In genomic region chr4:150012322-150012723, GRCm38 (mm10) we compare ENCODE assay signal across 18 mouse cellular contexts. TPM values are rescaled to one million over a fixed set of nuclear protein-coding genes. Genes with fewer than 3 reads are reported as not detected.
DNase-seq lines count a peak whose midpoint lies in the region; ATAC-seq and TF ChIP-seq lines count a peak whose summit lies in the region.
"Had no signal": no experiment of that assay in that cellular context is flagged by ENCODE, and none has a peak within 500 bp of the region (broad histone marks: within the 10 kb centered on the region; RNA-seq: fewer than 3 reads in every experiment).

No protein-coding gene starts in this region.

- H3K27ac ChIP-seq in heart, postnatal 0 days (ENCODE audit: low read depth) = peak overlapping the region; percentile 48
- H3K27ac ChIP-seq in heart, embryonic 12.5 days (ENCODE audit: poor library complexity, severe bottlenecking) = no peak overlapping the region
- peak overlapping the region; percentile 66 for H3K27ac ChIP-seq in liver, embryonic 16.5 days (ENCODE audit: low read length)
- H3K27ac ChIP-seq in midbrain, embryonic 11.5 days (ENCODE audit: low read depth, low read length) = no peak overlapping the region
- H3K27ac ChIP-seq: forebrain, embryonic 15.5 days; hindbrain, embryonic 13.5 days; midbrain, embryonic 10.5 days; neural tube, embryonic 12.5 days had no signal

- 59% methylated on average over 4 of the region's 4 CpGs for WGBS in heart, postnatal 0 days
- WGBS in heart, embryonic 12.5 days = 62% methylated on average over 4 of the region's 4 CpGs
- WGBS in liver, embryonic 16.5 days (ENCODE audit: insufficient replicate concordance) = 37% methylated on average over 4 of the region's 4 CpGs
- WGBS in midbrain, embryonic 11.5 days = 84% methylated on average over 4 of the region's 4 CpGs

- no peaks in the 10 kb centered on the region for H3K9me3 ChIP-seq in heart, postnatal 0 days (replicated peaks; ENCODE audit: control insufficient read depth, low read length)
- H3K9me3 ChIP-seq in heart, embryonic 12.5 days (replicated peaks) = no peaks in the 10 kb centered on the region
- H3K9me3 ChIP-seq in liver, embryonic 16.5 days (replicated peaks; ENCODE audit: control insufficient read depth, low read length) = no peaks in the 10 kb centered on the region
- H3K9me3 ChIP-seq in midbrain, embryonic 11.5 days (ENCODE audit: control insufficient read depth, low read length) = no peaks in the 10 kb centered on the region
- H3K9me3 ChIP-seq: forebrain, embryonic 15.5 days; hindbrain, embryonic 13.5 days; midbrain, embryonic 10.5 days; neural tube, embryonic 12.5 days had no signal

- no peak for DNase-seq in heart, postnatal 0 days (ENCODE audit: low spot score)
- peak; percentile 34 for DNase-seq in thymus, postnatal 4 days
- DNase-seq in thymus, adult 18-20 months = no peak
- no peak for DNase-seq in midbrain, embryonic 11.5 days (ENCODE audit: low spot score, missing footprints)
- DNase-seq in urinary bladder, postnatal 25 days (ENCODE audit: low spot score) = no peak
- DNase-seq: adrenal gland, adult 2 months; cerebellum, postnatal 25 days; gastrocnemius, postnatal 36 days; kidney, adult 8-10 months; retina, postnatal 1 day; thymus, postnatal 25 days had no signal

- no peaks in the 10 kb centered on the region for H3K36me3 ChIP-seq in heart, postnatal 0 days (replicated peaks; ENCODE audit: control insufficient read depth, insufficient read depth, low read length)
- H3K36me3 ChIP-seq in heart, embryonic 12.5 days = no peaks in the 10 kb centered on the region
- no peaks in the 10 kb centered on the region for H3K36me3 ChIP-seq in liver, embryonic 16.5 days (ENCODE audit: control insufficient read depth, insufficient read depth)
- no peaks in the 10 kb centered on the region for H3K36me3 ChIP-seq in midbrain, embryonic 11.5 days (ENCODE audit: control insufficient read depth, insufficient read depth, low read length)
- H3K36me3 ChIP-seq: forebrain, embryonic 15.5 days; hindbrain, embryonic 13.5 days; midbrain, embryonic 10.5 days; neural tube, embryonic 12.5 days had no signal

- H3K4me1 ChIP-seq in heart, postnatal 0 days (ENCODE audit: control insufficient read depth, insufficient read depth) = peaks cover 26% of the 10 kb centered on the region
- peaks cover 25% of the 10 kb centered on the region for H3K4me1 ChIP-seq in heart, embryonic 12.5 days (replicated peaks)
- peaks cover 21% of the 10 kb centered on the region for H3K4me1 ChIP-seq in liver, embryonic 16.5 days (ENCODE audit: control insufficient read depth, low read depth, low read length)
- peaks cover 3% of the 10 kb centered on the region; the same call in 1 of the 2 replicates for H3K4me1 ChIP-seq in midbrain, embryonic 11.5 days (ENCODE audit: control insufficient read depth, insufficient read depth, low read length)

- no peak overlapping the region for H3K4me3 ChIP-seq in heart, postnatal 0 days (ENCODE audit: low read depth, low read length)
- no peak overlapping the region for H3K4me3 ChIP-seq in heart, embryonic 12.5 days
- no peak overlapping the region for H3K4me3 ChIP-seq in liver, embryonic 16.5 days (ENCODE audit: low read depth, low read length)
- no peak overlapping the region for H3K4me3 ChIP-seq in midbrain, embryonic 11.5 days (ENCODE audit: low read depth, low read length)
- H3K4me3 ChIP-seq: forebrain, embryonic 15.5 days; hindbrain, embryonic 13.5 days; midbrain, embryonic 10.5 days; neural tube, embryonic 12.5 days had no signal

- ATAC-seq in heart, postnatal 0 days (ENCODE audit: insufficient read depth, low read depth) = no peak
- no peak for ATAC-seq in heart, embryonic 12.5 days (ENCODE audit: insufficient number of reproducible peaks, low FRiP score)
- no peak for ATAC-seq in liver, embryonic 16.5 days (ENCODE audit: low read depth)
- no peak for ATAC-seq in midbrain, embryonic 11.5 days (ENCODE audit: low FRiP score)
- ATAC-seq: forebrain, embryonic 15.5 days; Patski had no signal

- H3K9ac ChIP-seq in heart, postnatal 0 days (replicated peaks; ENCODE audit: low read depth, low read length) = no peak overlapping the region
- no peak overlapping the region for H3K9ac ChIP-seq in heart, embryonic 12.5 days
- no peak overlapping the region for H3K9ac ChIP-seq in liver, embryonic 16.5 days (ENCODE audit: low read depth, low read length)
- no peak overlapping the region for H3K9ac ChIP-seq in midbrain, embryonic 11.5 days (ENCODE audit: low read length)
- H3K9ac ChIP-seq: forebrain, embryonic 15.5 days; hindbrain, embryonic 13.5 days; neural tube, embryonic 12.5 days had no signal

- no peak for TF ChIP-seq CTCF in heart, postnatal 0 days (IDR thresholded peaks at IDR 0.05; ENCODE audit: low read depth)

- H3K27me3 ChIP-seq in heart, postnatal 0 days (ENCODE audit: control insufficient read depth, insufficient read depth, low read length) = 0 out of 2 replicates have a peak, but pooled peaks cover 3% of the 10 kb centered on the region
- H3K27me3 ChIP-seq in heart, embryonic 12.5 days (replicated peaks) = no peaks in the 10 kb centered on the region; the same call in 1 of the 2 replicates
- no peaks in the 10 kb centered on the region for H3K27me3 ChIP-seq in liver, embryonic 16.5 days (ENCODE audit: control insufficient read depth, insufficient read depth, low read depth, low read length)
- no peaks in the 10 kb centered on the region; the same call in 1 of the 2 replicates for H3K27me3 ChIP-seq in midbrain, embryonic 11.5 days (ENCODE audit: control insufficient read depth, insufficient read depth, low read length)
- H3K27me3 ChIP-seq: forebrain, embryonic 15.5 days; hindbrain, embryonic 13.5 days; Patski had no signal

- H3K4me2 ChIP-seq in heart, postnatal 0 days (ENCODE audit: low read depth, low read length) = no peak overlapping the region
- H3K4me2 ChIP-seq in heart, embryonic 12.5 days = no peak overlapping the region
- no peak overlapping the region for H3K4me2 ChIP-seq in liver, embryonic 16.5 days (ENCODE audit: low read depth, low read length)
- H3K4me2 ChIP-seq in midbrain, embryonic 11.5 days = no peak overlapping the region
- H3K4me2 ChIP-seq: forebrain, embryonic 15.5 days; hindbrain, embryonic 13.5 days; neural tube, embryonic 12.5 days had no signal

- no peak for TF ChIP-seq EP300 in heart, postnatal 0 days (IDR thresholded peaks at IDR 0.05; ENCODE audit: low read depth)

RNA-seq across cellular contexts. Expression of gene H6pd, which starts 3.5 kb away (rescaled TPM):
- total RNA-seq in heart, postnatal 0 days (2014; rRNA removed; ENCODE audit: low replicate concordance) = 25.7 and 35.2 TPM in 2 replicates
- polyA plus RNA-seq in heart, postnatal 0 days (2015; fragmentation: Nextera tagmentation; extraction: Ambion mirVana) = 7.1 and 7.3 TPM in 2 replicates
- polyA plus RNA-seq in heart, embryonic 12.5 days (2016; fragmentation: Nextera tagmentation; extraction: Ambion mirVana) = 11.4 and 12.7 TPM in 2 replicates
- 24.2 and 33.7 TPM in 2 replicates for polyA plus RNA-seq in liver, embryonic 16.5 days (2015; fragmentation: Nextera tagmentation; extraction: Ambion mirVana)
- polyA plus RNA-seq in midbrain, embryonic 11.5 days (2014; fragmentation: Nextera tagmentation; extraction: Ambion mirVana) = 1.7 and 2.4 TPM in 2 replicates

RNA-seq across cellular contexts. Expression of gene Spsb1, which starts 57.5 kb away (rescaled TPM):
- 13.2 and 19.3 TPM in 2 replicates for total RNA-seq in heart, postnatal 0 days (2014; rRNA removed; ENCODE audit: low replicate concordance)
- 14.4 and 15.2 TPM in 2 replicates for polyA plus RNA-seq in heart, postnatal 0 days (2015; fragmentation: Nextera tagmentation; extraction: Ambion mirVana)
- 5.4 and 5.7 TPM in 2 replicates for polyA plus RNA-seq in heart, embryonic 12.5 days (2016; fragmentation: Nextera tagmentation; extraction: Ambion mirVana)
- 0.82 and 0.89 TPM in 2 replicates for polyA plus RNA-seq in liver, embryonic 16.5 days (2015; fragmentation: Nextera tagmentation; extraction: Ambion mirVana)
- 6.3 and 7.5 TPM in 2 replicates for polyA plus RNA-seq in midbrain, embryonic 11.5 days (2014; fragmentation: Nextera tagmentation; extraction: Ambion mirVana)

Comparison
In these comparisons a context has a peak if more than half of its experiments do, and no peak if none do; other contexts are left out.
1. H3K27ac ChIP-seq: peak in heart, postnatal 0 days (single experiment) and liver, embryonic 16.5 days (single experiment); none in heart, embryonic 12.5 days (single experiment) and midbrain, embryonic 11.5 days (single experiment).